Mouse (Mus musculus) kidney, adult 2 months (tissue): Measurements from ENCODE around the gene Marveld1.

ENCODE experiments used
- CTCF ChIP-seq: fragments of 200-500 bp; conservative IDR thresholded peaks from 2 replicates; pipeline ENCODE4 v1.5.1; 2011; ENCODE audit warnings: low read depth, mild to moderate bottlenecking, control low read depth, low read length, moderate library complexity, mixed read lengths; ENCODE audit not compliant: insufficient read depth, insufficient read length
- POLR2A ChIP-seq: fragments of 200-500 bp; IDR thresholded peaks from one replicate; pipeline ENCODE4 v1.6.1; 2011; ENCODE audit warnings: low read depth, low read length, control low read depth

DNA sequence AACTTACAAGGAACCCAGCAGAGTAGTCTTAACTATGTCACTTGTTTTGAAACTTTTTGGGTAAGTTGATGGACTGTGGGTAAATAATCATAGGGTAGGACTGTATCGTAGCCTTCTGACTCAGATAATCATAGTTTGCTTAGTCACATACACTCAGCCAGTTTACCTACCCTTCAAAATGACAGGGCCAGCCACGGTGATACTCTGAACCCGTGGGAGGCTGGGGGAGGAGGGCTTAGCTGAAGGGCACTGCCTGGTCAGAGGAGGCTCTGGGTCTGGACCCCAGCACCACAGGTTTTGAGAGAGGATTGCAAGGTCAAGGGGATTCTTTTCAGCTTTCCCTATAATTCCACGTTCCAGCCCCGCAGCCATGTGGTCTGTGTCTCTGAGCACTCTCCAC, 28.6 kb upstream of the Marveld1 start:
- TF ChIP-seq CTCF (no peak), POLR2A (no peak)
